In genomic region chr9:115976901-115977300, GRCm38 (mm10) we compare ENCODE assay signal across 12 mouse cellular contexts.
"Had no signal": no experiment of that assay in that cellular context is flagged by ENCODE, and none has a peak within 500 bp of the region (broad histone marks: within the 10 kb centered on the region; RNA-seq: fewer than 3 reads in every experiment).

No protein-coding gene starts in this region.

- H3K27me3 ChIP-seq: liver, embryonic 13.5 days; neural tube, embryonic 12.5 days had no signal

- H3K4me1 ChIP-seq: liver, embryonic 13.5 days; neural tube, embryonic 12.5 days had no signal

- H3K9me3 ChIP-seq: neural tube, embryonic 12.5 days had no signal

- H3K4me3 ChIP-seq: liver, embryonic 13.5 days; neural tube, embryonic 12.5 days had no signal

- H3K4me2 ChIP-seq: liver, embryonic 13.5 days; midbrain, embryonic 11.5 days; neural tube, embryonic 12.5 days had no signal

- H3K36me3 ChIP-seq: liver, embryonic 13.5 days; neural tube, embryonic 12.5 days had no signal

- H3K9ac ChIP-seq: liver, embryonic 13.5 days; neural tube, embryonic 12.5 days had no signal

- H3K27ac ChIP-seq: liver, embryonic 13.5 days; neural tube, embryonic 12.5 days had no signal

- DNase-seq: kidney, adult 18-20 months; kidney, postnatal 10 days; kidney, postnatal 36 days; liver, embryonic 13.5 days; lung, adult 2 months; lung, postnatal 14 days; lung, postnatal 4 days; midbrain, embryonic 14.5 days; thymus, adult 18-20 months; thymus, postnatal 36 days had no signal
